Mouse (Mus musculus) olfactory bulb, adult 2 months (tissue): ENCODE measurements at regions not wholly inside any gene's neighbourhood (a gene's known extent, or its start where the extent isn't known, plus 50 kb on each side); places are given as distances from the start of the nearest gene placed in this dataset.
A peak's percentile ranks its signal among the peaks of the same experiment; 100 is the strongest.

ENCODE experiments used
- H3K27ac ChIP-seq: fragments of 200-500 bp; 2 replicates; pipeline ENCODE4 v1.5.1; 2012; ENCODE audit warnings: low read depth, low read length; ENCODE audit not compliant: insufficient read depth
- H3K4me1 ChIP-seq: fragments of 200-500 bp; 2 replicates; pipeline ENCODE4 v1.6.1; 2012; ENCODE audit warnings: low read length; ENCODE audit not compliant: control insufficient read depth, insufficient read depth
- H3K4me3 ChIP-seq: fragments of 200-500 bp; 2 replicates; pipeline ENCODE4 v1.5.1; 2012; ENCODE audit warnings: mild to moderate bottlenecking, low read depth, low read length, moderate library complexity; ENCODE audit not compliant: insufficient read depth
- CTCF ChIP-seq: fragments of 200-500 bp; IDR thresholded peaks from 2 replicates; pipeline ENCODE4 v1.5.1; 2012; ENCODE audit warnings: low read depth, mild to moderate bottlenecking, low read length, moderate library complexity; ENCODE audit not compliant: insufficient read depth
- POLR2A ChIP-seq: fragments of 200-500 bp; IDR thresholded peaks from 2 replicates; pipeline ENCODE4 v1.6.1; 2012; ENCODE audit warnings: mild to moderate bottlenecking, low read depth, low read length, moderate library complexity; ENCODE audit not compliant: insufficient read depth
- WGBS: fragments of 180-500 bp; shearing (Covaris S2); methylation state at CpG from one replicate; pipeline ENCODE4 v1.1.7; 2018; 5-methylcytosine and 5-hydroxymethylcytosine counted together

DNA sequence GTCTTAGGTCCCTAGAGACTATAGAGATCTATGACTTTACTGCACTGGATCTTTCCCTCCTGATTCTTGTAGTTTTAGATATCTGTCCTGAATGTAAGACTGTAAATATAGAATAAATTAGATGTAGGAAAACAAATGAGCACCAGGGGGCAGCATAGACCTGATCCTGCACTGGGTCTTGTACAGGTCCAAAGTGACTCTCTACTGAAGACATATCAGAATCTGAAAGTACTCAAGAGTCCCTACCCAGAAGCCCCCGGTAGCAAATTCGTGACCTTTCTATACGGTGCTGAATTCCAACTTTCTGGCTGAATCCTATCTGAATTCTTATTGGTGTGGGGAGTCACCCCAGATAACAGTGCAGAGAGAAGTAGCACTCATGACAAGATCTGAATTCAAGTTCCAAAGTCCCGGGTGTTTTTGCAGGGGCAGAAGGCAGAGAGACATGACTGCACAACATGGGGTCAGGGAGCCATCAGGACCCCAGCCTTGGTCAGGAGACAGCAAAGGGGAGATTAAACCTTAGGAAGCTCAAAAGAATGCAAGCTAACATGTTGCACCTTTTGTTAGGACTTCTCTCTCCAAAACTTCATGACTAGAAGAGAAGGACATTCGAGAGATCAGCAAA is 142.0 kb upstream of the Car8 start:
- no peak overlapping the region for H3K4me3 ChIP-seq
- no peak overlapping the region for H3K27ac ChIP-seq
- 31% methylated on average over 5 of the region's 5 CpGs for WGBS
- H3K4me1 ChIP-seq, result no peaks in the 10 kb centered on the region
- TF ChIP-seq POLR2A, result no peak
- TF ChIP-seq CTCF, result no peak

GRCm38 (mm10) chr4:8374737-8375489 is 136.1 kb upstream of the Car8 start:
- H3K4me3 ChIP-seq, result no peak overlapping the region
- 67% methylated on average over 6 of the region's 6 CpGs for WGBS
- 0 out of 2 replicates have a peak overlapping the region, but pooled peaks have one; percentile 15 for H3K27ac ChIP-seq
- no peak for TF ChIP-seq CTCF
- no peak for TF ChIP-seq POLR2A
- H3K4me1 ChIP-seq, result no peaks in the 10 kb centered on the region

GRCm38 (mm10) chr4:8374061-8374460 is 135.2 kb upstream of the Car8 start:
- no peak for TF ChIP-seq POLR2A
- no peak for TF ChIP-seq CTCF
- no peak overlapping the region for H3K27ac ChIP-seq
- WGBS, result 61% methylated on average over 3 of the region's 3 CpGs
- no peaks in the 10 kb centered on the region for H3K4me1 ChIP-seq
- no peak overlapping the region for H3K4me3 ChIP-seq

- Histone ChIP-seq H3K4me3 (no peak overlapping the region), H3K4me1 (no peaks in the 10 kb centered on the region), H3K27ac (no peak overlapping the region)
- WGBS, result 74% methylated on average over 3 of the region's 3 CpGs
- no peak for TF ChIP-seq CTCF
- no peak for TF ChIP-seq POLR2A
Measured at GRCm38 (mm10) chr4:8372069-8372468, 133.2 kb upstream of the Car8 start.

- H3K4me1 ChIP-seq, result no peaks in the 10 kb centered on the region
- no peak overlapping the region for H3K4me3 ChIP-seq
- no peak for TF ChIP-seq CTCF
- no peak for TF ChIP-seq POLR2A
- 85% methylated on average over 9 of the region's 9 CpGs for WGBS
- H3K27ac ChIP-seq, result no peak overlapping the region
Measured at GRCm38 (mm10) chr4:8370786-8371185, 131.9 kb upstream of the Car8 start.

GRCm38 (mm10) chr4:8367487-8368276 is 128.8 kb upstream of the Car8 start:
- TF ChIP-seq POLR2A (no peak), CTCF (no peak)
- Histone ChIP-seq H3K4me3 (no peak overlapping the region), H3K27ac (no peak overlapping the region), H3K4me1 (no peaks in the 10 kb centered on the region)
- 59% methylated on average over 13 of the region's 13 CpGs for WGBS

DNA sequence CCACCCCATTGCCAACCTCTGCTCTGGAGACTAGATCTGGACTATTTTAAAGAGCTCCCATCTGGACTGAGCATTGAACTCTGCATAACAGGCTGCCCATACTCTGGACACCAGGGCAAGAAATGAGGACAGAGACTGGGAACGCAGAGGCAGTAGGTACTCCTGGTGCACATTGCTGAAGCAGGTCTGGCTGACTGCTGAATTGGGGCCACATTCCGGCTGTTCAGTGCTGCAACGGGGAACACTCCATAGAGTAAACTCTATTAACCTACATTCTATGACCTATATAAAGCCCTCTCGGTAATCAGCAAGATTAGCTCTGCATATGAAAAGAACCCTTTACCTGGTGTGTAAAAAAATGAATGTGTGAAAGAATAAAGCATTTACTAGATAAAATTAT is 128.1 kb upstream of the Car8 start:
- H3K4me1 ChIP-seq, result no peaks in the 10 kb centered on the region
- TF ChIP-seq CTCF, result no peak
- no peak for TF ChIP-seq POLR2A
- no peak overlapping the region for H3K27ac ChIP-seq
- 73% methylated on average over 4 of the region's 4 CpGs for WGBS
- no peak overlapping the region for H3K4me3 ChIP-seq

GRCm38 (mm10) chr4:8362409-8362808 is 123.6 kb upstream of the Car8 start:
- no peaks in the 10 kb centered on the region for H3K4me1 ChIP-seq
- H3K27ac ChIP-seq, result no peak overlapping the region
- H3K4me3 ChIP-seq, result no peak overlapping the region
- no peak for TF ChIP-seq POLR2A
- no peak for TF ChIP-seq CTCF
- 48% methylated on average over 4 of the region's 4 CpGs for WGBS

- H3K27ac ChIP-seq, result no peak overlapping the region
- no peaks in the 10 kb centered on the region for H3K4me1 ChIP-seq
- no peak overlapping the region for H3K4me3 ChIP-seq
- TF ChIP-seq POLR2A, result no peak
- TF ChIP-seq CTCF, result no peak
- WGBS, result 52% methylated on average over 2 of the region's 2 CpGs
Measured at GRCm38 (mm10) chr4:8361931-8362330, 123.1 kb upstream of the Car8 start.
